Mouse (Mus musculus) midbrain, embryonic 16.5 days (tissue): ENCODE data around the gene Cabin1. TPM values are rescaled to one million over a fixed set of nuclear protein-coding genes. Genes with fewer than 3 reads are reported as not detected.

Source experiments
- ATAC-seq: fragments of 200-750 bp; cut with Nextera tagmentation; 2 replicates; pipeline ENCODE4 v1.8.0; 2017; ENCODE audit warnings: moderate TSS enrichment
- H3K27ac ChIP-seq: fragments of 300-500 bp; sonication (generic); 2 replicates; pipeline ENCODE4 v1.5.1; 2014; ENCODE audit warnings: mild to moderate bottlenecking, low read length, mixed read lengths
- H3K27me3 ChIP-seq: fragments of 300-500 bp; sonication (generic); 2 replicates; pipeline ENCODE4 v1.6.1; 2014; ENCODE audit warnings: low read depth, low read length, mixed read lengths; ENCODE audit not compliant: control insufficient read depth, insufficient read depth
- H3K36me3 ChIP-seq: fragments of 300-500 bp; sonication (generic); 2 replicates; pipeline ENCODE4 v1.6.1; 2014; ENCODE audit warnings: mild to moderate bottlenecking, low read length, moderate library complexity, mixed read lengths; ENCODE audit not compliant: control insufficient read depth, insufficient read depth
- H3K4me1 ChIP-seq: fragments of 300-500 bp; sonication (generic); 2 replicates; pipeline ENCODE4 v1.6.1; 2014; ENCODE audit warnings: mild to moderate bottlenecking, low read length, mixed read lengths; ENCODE audit not compliant: control insufficient read depth, insufficient read depth
- H3K4me2 ChIP-seq: fragments of 300-500 bp; sonication (generic); 2 replicates; pipeline ENCODE4 v1.6.1; 2014; ENCODE audit warnings: mild to moderate bottlenecking, low read length, mixed read lengths
- H3K4me3 ChIP-seq: fragments of 300-500 bp; sonication (generic); 2 replicates; pipeline ENCODE4 v1.5.1; 2014; ENCODE audit warnings: low read depth, mild to moderate bottlenecking, low read length, moderate library complexity, mixed read lengths
- H3K9ac ChIP-seq: fragments of 300-500 bp; sonication (generic); 2 replicates; pipeline ENCODE4 v1.6.1; 2014; ENCODE audit warnings: low read depth, low read length, mixed read lengths
- H3K9me3 ChIP-seq: fragments of 300-500 bp; sonication (generic); replicated peaks from 2 replicates; pipeline ENCODE4 v1.6.1; 2014; ENCODE audit warnings: mild to moderate bottlenecking, low read length, mixed read lengths; ENCODE audit not compliant: control insufficient read depth, poor library complexity, severe bottlenecking
- WGBS: fragments of 180-500 bp; shearing (Covaris S2); extraction: QIAGEN DNeasy Blood & Tissue Kit; methylation state at CpG from one replicate; pipeline ENCODE4 v1.1.7; 2014; 5-methylcytosine and 5-hydroxymethylcytosine counted together
- polyA plus RNA-seq: library from polyadenylated mRNA; unstranded; fragments of >200 nt; fragmentation: Nextera tagmentation; extraction: Ambion mirVana; gene quantifications from 2 replicates; pipeline ENCODE4 v1.2.1, GENCODE M21; 2015

Cabin1 gene
- polyA plus RNA-seq, 1 experiment from 2014 or later: 32.7 TPM

GRCm38 (mm10) chr10:75789081-75789735, 25.1 kb upstream of the Cabin1 start:
- Histone ChIP-seq H3K27ac (no peak overlapping the region), H3K27me3 (no peaks in the 10 kb centered on the region), H3K36me3 (no peaks in the 10 kb centered on the region), H3K4me2 (no peak overlapping the region), H3K9ac (no peak overlapping the region), H3K4me3 (no peak overlapping the region), H3K4me1 (no peaks in the 10 kb centered on the region), H3K9me3 (no peaks in the 10 kb centered on the region)
- ATAC-seq: no peak
- WGBS: 77% methylated on average over 6 of the region's 6 CpGs

GRCm38 (mm10) chr10:75788277-75788676, 24.1 kb upstream of the Cabin1 start:
- no peak for ATAC-seq
- H3K4me2 ChIP-seq: no peak overlapping the region
- H3K4me1 ChIP-seq: no peaks in the 10 kb centered on the region
- no peak overlapping the region for H3K27ac ChIP-seq
- no peaks in the 10 kb centered on the region for H3K27me3 ChIP-seq
- no peak overlapping the region for H3K9ac ChIP-seq
- WGBS: 94% methylated on average over 8 of the region's 8 CpGs
- H3K36me3 ChIP-seq: no peaks in the 10 kb centered on the region
- no peak overlapping the region for H3K4me3 ChIP-seq
- no peaks in the 10 kb centered on the region for H3K9me3 ChIP-seq

- H3K27me3 ChIP-seq: peaks cover 14% of the 10 kb centered on the region
- 72% methylated on average over 1 of the region's 1 CpGs for WGBS
- no peak overlapping the region for H3K9ac ChIP-seq
Measured at GRCm38 (mm10) chr10:75785442-75785841, 21.3 kb upstream of the Cabin1 start.

GRCm38 (mm10) chr10:75780769-75781578, 16.8 kb upstream of the Cabin1 start, which contains the start of the genes Gm20441 and Gstt3:
Gene Gm20441, minus strand, starts transcription at chr10:75780954.
Gene Gstt3, minus strand, starts transcription at chr10:75781414.
- WGBS: 2% methylated on average over 28 of the region's 28 CpGs
- Histone ChIP-seq H3K9ac (no peak within 1 kb of the TSS), H3K27me3 (peaks cover 36% of the 10 kb centered on the region), H3K9me3 (0 out of 2 replicates have a peak, but pooled peaks cover 2% of the 10 kb centered on the region), H3K27ac (no peak within 1 kb of the TSS), H3K4me3 (peak within 1 kb of the TSS; percentile 26), H3K4me1 (peaks cover 5% of the 10 kb centered on the region; the same call in 1 of the 2 replicates), H3K4me2 (peak within 1 kb of the TSS; percentile 56), H3K36me3 (no peaks in the 10 kb centered on the region)
- ATAC-seq: no peak

More at GRCm38 (mm10) chr10:75785442-75785841, 21.3 kb upstream of the Cabin1 start:
- H3K36me3 ChIP-seq: no peaks in the 10 kb centered on the region
- H3K27ac ChIP-seq: no peak overlapping the region
- H3K4me2 ChIP-seq: no peak overlapping the region
- no peaks in the 10 kb centered on the region for H3K9me3 ChIP-seq
- no peak for ATAC-seq
- peaks cover 3% of the 10 kb centered on the region; the same call in 1 of the 2 replicates for H3K4me1 ChIP-seq
- no peak overlapping the region for H3K4me3 ChIP-seq

GRCm38 (mm10) chr10:75779206-75780174, 15.3 kb upstream of the Cabin1 start:
- no peak for ATAC-seq
- no peak overlapping the region for H3K4me2 ChIP-seq
- no peak overlapping the region for H3K4me3 ChIP-seq
- H3K9me3 ChIP-seq: 0 out of 2 replicates have a peak, but pooled peaks cover 2% of the 10 kb centered on the region
- H3K27ac ChIP-seq: no peak overlapping the region
- peaks cover 5% of the 10 kb centered on the region; the same call in 1 of the 2 replicates for H3K4me1 ChIP-seq
- no peak overlapping the region for H3K9ac ChIP-seq
- peaks cover 38% of the 10 kb centered on the region for H3K27me3 ChIP-seq
- no peaks in the 10 kb centered on the region for H3K36me3 ChIP-seq
- WGBS: 37% methylated on average over 15 of the region's 15 CpGs

GRCm38 (mm10) chr10:75777885-75778284, 13.7 kb upstream of the Cabin1 start:
- H3K9me3 ChIP-seq: 0 out of 2 replicates have a peak, but pooled peaks cover 2% of the 10 kb centered on the region
- H3K4me3 ChIP-seq: no peak overlapping the region
- no peak for ATAC-seq
- no peak overlapping the region for H3K4me2 ChIP-seq
- no peaks in the 10 kb centered on the region for H3K36me3 ChIP-seq
- 77% methylated on average over 2 of the region's 2 CpGs for whole genome bisulfite sequencing
- H3K27me3 ChIP-seq: peaks cover 38% of the 10 kb centered on the region
- no peak overlapping the region for H3K9ac ChIP-seq
- no peak overlapping the region for H3K27ac ChIP-seq
- H3K4me1 ChIP-seq: peaks cover 5% of the 10 kb centered on the region; the same call in 1 of the 2 replicates

GRCm38 (mm10) chr10:75776562-75776961, 12.4 kb upstream of the Cabin1 start:
- Histone ChIP-seq H3K4me3 (no peak overlapping the region), H3K36me3 (no peaks in the 10 kb centered on the region), H3K4me2 (no peak overlapping the region), H3K9ac (no peak overlapping the region), H3K9me3 (0 out of 2 replicates have a peak, but pooled peaks cover 2% of the 10 kb centered on the region), H3K27me3 (peaks cover 32% of the 10 kb centered on the region), H3K4me1 (peaks cover 10% of the 10 kb centered on the region), H3K27ac (no peak overlapping the region)
- no peak for ATAC-seq
- WGBS: 88% methylated on average over 6 of the region's 6 CpGs

- Histone ChIP-seq H3K4me3 (no peak overlapping the region), H3K27ac (no peak overlapping the region), H3K9me3 (0 out of 2 replicates have a peak, but pooled peaks cover 2% of the 10 kb centered on the region), H3K9ac (no peak overlapping the region), H3K27me3 (peaks cover 17% of the 10 kb centered on the region), H3K4me1 (peaks cover 5% of the 10 kb centered on the region), H3K36me3 (no peaks in the 10 kb centered on the region), H3K4me2 (no peak overlapping the region)
- 95% methylated on average over 9 of the region's 9 CpGs for WGBS
- no peak for ATAC-seq
Measured at GRCm38 (mm10) chr10:75774587-75774986, 10.4 kb upstream of the Cabin1 start.
